Mouse (Mus musculus) heart, postnatal 0 days (tissue): ENCODE measurements at regions not wholly inside any gene's neighbourhood (a gene's known extent, or its start where the extent isn't known, plus 50 kb on each side); places are given as distances from the start of the nearest gene placed in this dataset.

Source experiments
- ATAC-seq: fragments of 200-750 bp; cut with Nextera tagmentation; 2 replicates; pipeline ENCODE4 v1.8.0; 2017; ENCODE audit warnings: low read depth, moderate number of reproducible peaks, moderate library complexity; ENCODE audit not compliant: insufficient read depth
- DNase-seq: peaks from one replicate; pipeline ENCODE4 v3.0.0-alpha.2; 2016; ENCODE audit warnings: low spot score
- H3K27ac ChIP-seq: fragments of 300-500 bp; sonication (generic); 2 replicates; pipeline ENCODE4 v1.5.1; 2014; ENCODE audit warnings: low read depth, mild to moderate bottlenecking
- H3K27me3 ChIP-seq: fragments of 300-500 bp; sonication (generic); 2 replicates; pipeline ENCODE4 v1.6.1; 2014; ENCODE audit warnings: low read length, mixed read lengths; ENCODE audit not compliant: control insufficient read depth, insufficient read depth
- H3K36me3 ChIP-seq: fragments of 300-500 bp; sonication (generic); replicated peaks from 2 replicates; pipeline ENCODE4 v1.6.1; 2014; ENCODE audit warnings: low read length, mixed read lengths; ENCODE audit not compliant: control insufficient read depth, insufficient read depth
- H3K4me1 ChIP-seq: fragments of 300-500 bp; sonication (generic); 2 replicates; pipeline ENCODE4 v1.6.1; 2014; ENCODE audit warnings: antibody characterized with exemption; ENCODE audit not compliant: control insufficient read depth, insufficient read depth
- H3K4me2 ChIP-seq: fragments of 300-500 bp; sonication (generic); 2 replicates; pipeline ENCODE4 v1.6.1; 2014; ENCODE audit warnings: low read depth, mild to moderate bottlenecking, low read length, moderate library complexity
- H3K4me3 ChIP-seq: fragments of 300-500 bp; sonication (generic); 2 replicates; pipeline ENCODE4 v1.5.1; 2014; ENCODE audit warnings: low read depth, low read length
- H3K9ac ChIP-seq: fragments of 300-500 bp; sonication (generic); replicated peaks from 2 replicates; pipeline ENCODE4 v1.6.1; 2014; ENCODE audit warnings: low read depth, low read length, mixed read lengths
- H3K9me3 ChIP-seq: fragments of 300-500 bp; sonication (generic); replicated peaks from 2 replicates; pipeline ENCODE4 v1.6.1; 2016; ENCODE audit warnings: low read length; ENCODE audit not compliant: control insufficient read depth
- CTCF ChIP-seq: IDR thresholded peaks from 2 replicates; pipeline ENCODE4 v1.5.1; 2016; ENCODE audit warnings: antibody characterized with exemption, control low read depth, low read depth
- EP300 ChIP-seq: IDR thresholded peaks from 2 replicates; pipeline ENCODE4 v1.6.1; 2016; ENCODE audit warnings: antibody characterized with exemption, low read depth
- WGBS: fragments of 180-500 bp; shearing (Covaris S2); extraction: QIAGEN DNeasy Blood & Tissue Kit; methylation state at CpG from one replicate; pipeline ENCODE4 v1.1.7; 2014; 5-methylcytosine and 5-hydroxymethylcytosine counted together

DNA sequence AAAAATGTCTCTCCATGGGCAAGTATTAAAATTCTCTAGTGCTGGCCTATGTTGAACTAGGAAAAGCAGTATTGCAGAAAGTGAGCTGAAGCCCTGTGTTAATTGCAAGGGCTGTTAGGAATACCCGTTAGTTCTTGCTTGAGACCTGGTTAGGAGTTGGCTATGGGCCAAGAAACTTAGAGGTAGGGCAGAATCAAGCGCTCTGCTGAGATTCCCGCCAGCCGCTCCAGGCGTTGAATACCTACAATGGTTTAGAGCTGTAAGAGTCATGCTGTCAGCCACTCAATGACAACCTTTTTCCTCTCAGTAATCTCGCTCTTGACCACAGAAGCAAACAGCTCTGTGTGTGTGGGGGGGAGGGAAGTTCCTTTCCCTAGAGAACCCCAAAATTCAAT, 156.8 kb upstream of the Tom1l1 start:
- Histone ChIP-seq H3K27me3 (no peaks in the 10 kb centered on the region), H3K4me1 (no peaks in the 10 kb centered on the region), H3K4me3 (no peak overlapping the region), H3K27ac (no peak overlapping the region), H3K4me2 (no peak overlapping the region), H3K9ac (no peak overlapping the region), H3K9me3 (no peaks in the 10 kb centered on the region), H3K36me3 (no peaks in the 10 kb centered on the region)
- WGBS, result 28% methylated on average over 6 of the region's 6 CpGs
- ATAC-seq (no peak), DNase-seq (no peak)
- no peak for TF ChIP-seq EP300
- TF ChIP-seq CTCF, result no peak

DNA sequence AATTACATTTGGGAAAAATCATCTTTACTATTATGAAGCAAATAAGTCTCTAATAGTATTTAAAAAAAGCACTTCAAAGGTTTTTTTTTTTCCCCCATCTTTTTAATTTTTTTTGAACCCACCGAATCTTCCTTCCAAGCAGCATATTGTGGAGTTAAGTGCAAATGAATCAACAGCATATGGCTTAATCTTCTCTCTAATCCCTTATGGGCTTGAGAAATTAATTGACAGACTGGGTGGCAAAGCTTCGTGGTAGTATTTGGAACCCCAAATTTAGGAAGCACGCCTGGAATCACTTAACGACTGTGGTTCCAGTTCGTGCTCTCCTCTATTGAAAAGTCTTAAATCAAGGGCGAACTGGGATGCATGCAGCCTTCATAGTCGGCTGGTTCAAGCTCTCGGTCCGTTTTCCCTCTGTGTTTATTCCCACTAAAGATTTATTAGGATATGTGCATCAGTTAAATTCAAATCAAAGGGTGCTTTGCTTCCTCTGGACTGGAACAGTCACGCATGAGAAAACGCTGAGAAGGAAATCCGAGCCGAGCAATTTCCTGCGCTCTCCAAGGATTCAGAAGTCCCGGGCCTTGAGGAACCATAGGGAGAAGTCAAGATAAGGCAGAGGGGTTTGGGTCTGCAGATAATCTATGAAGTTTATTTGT, 156.2 kb upstream of the Tom1l1 start:
- TF ChIP-seq EP300 (no peak), CTCF (no peak)
- ATAC-seq, result no peak
- no peak overlapping the region for H3K9ac ChIP-seq
- DNase-seq, result no peak
- H3K4me2 ChIP-seq, result no peak overlapping the region
- no peaks in the 10 kb centered on the region for H3K36me3 ChIP-seq
- H3K27ac ChIP-seq, result no peak overlapping the region
- no peak overlapping the region for H3K4me3 ChIP-seq
- 68% methylated on average over 15 of the region's 15 CpGs for WGBS
- no peaks in the 10 kb centered on the region for H3K9me3 ChIP-seq
- H3K27me3 ChIP-seq, result no peaks in the 10 kb centered on the region
- no peaks in the 10 kb centered on the region for H3K4me1 ChIP-seq

DNA sequence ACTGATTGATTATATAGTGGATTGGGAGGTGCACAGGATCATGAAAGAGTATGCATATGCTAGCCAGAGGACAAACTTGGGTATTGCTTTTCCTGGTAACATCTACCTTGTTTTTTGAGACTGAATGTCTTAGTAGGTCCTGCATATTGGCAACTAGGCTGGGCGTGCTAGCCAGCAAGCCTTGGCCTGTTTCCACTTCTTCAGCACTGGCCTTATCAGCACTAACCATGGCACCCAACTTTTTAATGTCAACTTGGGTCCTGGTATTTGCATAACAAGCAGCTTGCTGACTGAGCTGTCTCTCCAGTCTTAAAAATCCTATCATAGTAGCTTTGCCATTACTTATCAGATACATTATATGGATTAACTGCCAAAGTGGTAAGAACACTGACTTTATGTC, 150.0 kb upstream of the Tom1l1 start:
- DNase-seq (no peak), ATAC-seq (no peak)

DNA sequence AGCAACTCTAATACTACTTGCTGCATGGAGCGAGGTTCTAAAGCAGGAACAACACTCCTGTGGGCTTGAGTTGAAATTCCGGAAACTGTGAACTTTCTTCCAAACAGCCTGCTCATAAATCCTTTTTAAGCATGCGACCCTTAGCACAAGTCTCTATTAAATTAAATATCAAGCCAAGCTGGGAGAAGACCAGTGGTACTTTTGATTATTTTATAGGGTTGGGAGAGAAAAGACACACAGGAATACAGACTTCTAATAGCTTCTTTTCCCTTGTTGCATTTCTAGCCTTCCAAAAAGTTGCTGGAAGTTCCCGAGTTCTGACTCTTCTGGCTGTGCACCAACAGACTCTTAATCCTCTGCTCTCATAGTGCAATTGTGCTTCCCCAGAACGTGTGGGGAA, 136.6 kb upstream of the Tom1l1 start:
- no peak for ATAC-seq

More for the DNA sequence above, 150.0 kb upstream of the Tom1l1 start:
- Histone ChIP-seq H3K4me1 (no peaks in the 10 kb centered on the region), H3K4me3 (no peak overlapping the region), H3K36me3 (no peaks in the 10 kb centered on the region), H3K4me2 (no peak overlapping the region), H3K27me3 (no peaks in the 10 kb centered on the region), H3K9me3 (no peaks in the 10 kb centered on the region), H3K27ac (no peak overlapping the region), H3K9ac (no peak overlapping the region)
- TF ChIP-seq CTCF, result no peak
- TF ChIP-seq EP300, result no peak
- WGBS, result 60% methylated on average over 1 of the region's 1 CpGs

DNA sequence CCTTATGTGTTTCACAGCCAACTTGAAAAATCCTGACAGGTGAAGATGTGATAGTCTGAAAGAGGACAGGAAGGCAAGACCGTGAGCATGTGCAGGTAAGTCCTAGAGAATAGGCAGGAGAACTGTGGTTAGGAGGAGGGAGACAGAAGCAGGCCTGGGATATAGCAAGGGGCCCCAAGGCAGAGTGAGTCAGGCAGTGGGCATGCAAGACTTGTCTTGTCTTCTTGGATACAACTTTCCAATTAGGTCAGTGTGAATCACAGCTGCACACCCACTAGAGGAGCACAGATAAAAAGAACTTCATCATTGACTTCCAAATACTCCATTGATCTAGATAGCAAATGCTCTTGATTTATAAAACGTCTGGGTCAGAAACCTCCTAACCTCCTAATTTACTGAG, 128.6 kb upstream of the Tom1l1 start:
- ATAC-seq, result no peak
- WGBS, result 58% methylated on average over 2 of the region's 2 CpGs
- no peak overlapping the region for H3K4me2 ChIP-seq
- TF ChIP-seq CTCF (no peak), EP300 (no peak)
- no peaks in the 10 kb centered on the region for H3K9me3 ChIP-seq
- H3K9ac ChIP-seq, result no peak overlapping the region
- H3K27ac ChIP-seq, result no peak overlapping the region
- no peaks in the 10 kb centered on the region for H3K36me3 ChIP-seq
- DNase-seq, result no peak
- no peaks in the 10 kb centered on the region for H3K4me1 ChIP-seq
- H3K27me3 ChIP-seq, result no peaks in the 10 kb centered on the region
- no peak overlapping the region for H3K4me3 ChIP-seq

More for the DNA sequence above, 136.6 kb upstream of the Tom1l1 start:
- no peak overlapping the region for H3K4me3 ChIP-seq
- H3K27me3 ChIP-seq, result no peaks in the 10 kb centered on the region
- WGBS, result 60% methylated on average over 5 of the region's 5 CpGs
- H3K27ac ChIP-seq, result no peak overlapping the region
- no peak for TF ChIP-seq EP300
- TF ChIP-seq CTCF, result no peak
- no peak overlapping the region for H3K9ac ChIP-seq
- H3K4me2 ChIP-seq, result no peak overlapping the region
- no peaks in the 10 kb centered on the region for H3K36me3 ChIP-seq
- no peaks in the 10 kb centered on the region for H3K4me1 ChIP-seq
- no peaks in the 10 kb centered on the region for H3K9me3 ChIP-seq
- DNase-seq, result no peak

DNA sequence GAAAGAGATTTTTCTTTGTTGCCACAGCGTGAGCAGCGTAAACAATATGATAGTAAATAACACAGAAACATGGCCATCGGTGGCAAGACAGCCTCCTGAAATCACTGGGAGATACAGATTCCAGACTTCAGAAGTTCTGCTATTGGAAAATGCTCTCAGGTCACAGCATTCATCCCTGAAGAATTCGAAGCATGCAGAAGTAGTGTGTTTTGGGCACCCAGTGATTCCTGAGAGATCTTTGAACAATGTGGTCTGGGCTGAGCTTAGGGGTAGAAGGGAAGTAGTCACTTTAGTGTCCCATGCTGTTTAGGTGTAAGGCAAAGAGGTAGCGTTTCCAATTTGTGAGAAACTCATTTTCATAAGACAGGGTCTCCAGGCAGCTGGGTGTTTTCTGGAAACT, 126.3 kb upstream of the Tom1l1 start:
- no peak for TF ChIP-seq CTCF
- no peak for TF ChIP-seq EP300
- no peaks in the 10 kb centered on the region for H3K27me3 ChIP-seq
- no peak for ATAC-seq
- DNase-seq, result no peak
- H3K9me3 ChIP-seq, result no peaks in the 10 kb centered on the region
- no peak overlapping the region for H3K4me2 ChIP-seq
- H3K4me1 ChIP-seq, result no peaks in the 10 kb centered on the region
- no peaks in the 10 kb centered on the region for H3K36me3 ChIP-seq
- no peak overlapping the region for H3K4me3 ChIP-seq
- no peak overlapping the region for H3K27ac ChIP-seq
- H3K9ac ChIP-seq, result no peak overlapping the region
- WGBS, result 62% methylated on average over 5 of the region's 5 CpGs
